Comparison of ENCODE assay signal across 7 mouse cellular contexts in genomic region chr11:6388726-6389413, GRCm38 (mm10). TPM values are rescaled to one million over a fixed set of nuclear protein-coding genes. Genes with fewer than 3 reads are reported as not detected.
A peak's percentile ranks its signal among the peaks of the same experiment; 100 is the strongest.
DNase-seq lines count a peak whose midpoint lies in the region; ATAC-seq lines count a peak whose summit lies in the region.

Gene Zmiz2, plus strand, starts transcription at chr11:6389074.

- intact Hi-C loops in left cerebral cortex, postnatal 25 days (cut with DNase I), result no loop called here

- H3K4me2 ChIP-seq in intestine, embryonic 15.5 days (replicated peaks), result peak within 1 kb of the TSS; percentile 77

- 6% methylated on average over 56 of the region's 60 CpGs for WGBS in intestine, embryonic 15.5 days
- WGBS in midbrain, embryonic 10.5 days, result 10% methylated on average over 39 of the region's 60 CpGs

- H3K4me1 ChIP-seq in intestine, embryonic 15.5 days (replicated peaks), result peaks cover 14% of the 10 kb centered on the region
- peaks cover 30% of the 10 kb centered on the region for H3K4me1 ChIP-seq in midbrain, embryonic 10.5 days

- peak; percentile 99 for ATAC-seq in intestine, embryonic 15.5 days

- no peaks in the 10 kb centered on the region for H3K36me3 ChIP-seq in intestine, embryonic 15.5 days
- peaks cover 25% of the 10 kb centered on the region for H3K36me3 ChIP-seq in midbrain, embryonic 10.5 days

- H3K9me3 ChIP-seq in intestine, embryonic 15.5 days, result no peaks in the 10 kb centered on the region
- no peaks in the 10 kb centered on the region for H3K9me3 ChIP-seq in midbrain, embryonic 10.5 days (replicated peaks)

- H3K4me3 ChIP-seq in intestine, embryonic 15.5 days (replicated peaks), result peak within 1 kb of the TSS; percentile 77
- H3K4me3 ChIP-seq in midbrain, embryonic 10.5 days, result peak within 1 kb of the TSS; percentile 96

- DNase-seq in adrenal gland, adult (ENCODE audit: inconsistent age in 2 of 2, low spot score in 1 of 2), result peak; percentile 97 to 99
- peak; percentile 93 for DNase-seq in embryo, embryonic 10.5 days (ENCODE audit: low spot score)
- DNase-seq in gastrocnemius, postnatal 25 days, result peak; percentile 95
- peak; percentile 94 to 97 for DNase-seq in left cerebral cortex, postnatal 25 days (ENCODE audit: low spot score in 2 of 2)
- peak; percentile 96 for DNase-seq in midbrain, embryonic 10.5 days (ENCODE audit: low spot score)
- DNase-seq in right cerebral cortex, postnatal 4 days, result peak; percentile 95

- peak within 1 kb of the TSS; percentile 99 for H3K27ac ChIP-seq in intestine, embryonic 15.5 days
- H3K27ac ChIP-seq in midbrain, embryonic 10.5 days (replicated peaks), result peak within 1 kb of the TSS; percentile 95

- peak within 1 kb of the TSS; percentile 82 for H3K9ac ChIP-seq in intestine, embryonic 15.5 days

- H3K27me3 ChIP-seq in intestine, embryonic 15.5 days (replicated peaks), result no peaks in the 10 kb centered on the region
- no peaks in the 10 kb centered on the region for H3K27me3 ChIP-seq in midbrain, embryonic 10.5 days (ENCODE audit: low read depth, poor library complexity, severe bottlenecking)

RNA-seq across cellular contexts. Expression of gene Zmiz2, which starts in this region (rescaled TPM):
- total RNA-seq in gastrocnemius, postnatal 25 days (2021), result 10 to 100 TPM; 37.4 to 43.0 TPM
- polyA plus RNA-seq in intestine, embryonic 15.5 days (2015; fragmentation: Nextera tagmentation; extraction: Ambion mirVana), result 9.2 and 10.9 TPM in 2 replicates
- total RNA-seq in left cerebral cortex, postnatal 25 days (2021), result 100 to 1,000 TPM; 215 to 216 TPM
- polyA plus RNA-seq in midbrain, embryonic 10.5 days (2016; fragmentation: Nextera tagmentation; extraction: Ambion mirVana), result 13.8 and 18.6 TPM in 2 replicates

Comparison
In these comparisons a context has a peak if more than half of its experiments do, and no peak if none do; other contexts are left out.
1. Peak in every context shown above with its lines: DNase-seq, ATAC-seq, H3K4me3 ChIP-seq and H3K27ac ChIP-seq.
2. RNA of gene Zmiz2 (total RNA-seq): 215 to 216 TPM in left cerebral cortex, postnatal 25 days; 37.4 to 43.0 TPM in gastrocnemius, postnatal 25 days; every median in the first group is over 4 times any median in the second.